Mouse (Mus musculus): ENCODE data around the gene Mdm1.
"Not testable (repeated sequence)": the region's sequence is repeated elsewhere in the genome, so short reads cannot be mapped to it uniquely, and the experiment has no call there.

DNA sequence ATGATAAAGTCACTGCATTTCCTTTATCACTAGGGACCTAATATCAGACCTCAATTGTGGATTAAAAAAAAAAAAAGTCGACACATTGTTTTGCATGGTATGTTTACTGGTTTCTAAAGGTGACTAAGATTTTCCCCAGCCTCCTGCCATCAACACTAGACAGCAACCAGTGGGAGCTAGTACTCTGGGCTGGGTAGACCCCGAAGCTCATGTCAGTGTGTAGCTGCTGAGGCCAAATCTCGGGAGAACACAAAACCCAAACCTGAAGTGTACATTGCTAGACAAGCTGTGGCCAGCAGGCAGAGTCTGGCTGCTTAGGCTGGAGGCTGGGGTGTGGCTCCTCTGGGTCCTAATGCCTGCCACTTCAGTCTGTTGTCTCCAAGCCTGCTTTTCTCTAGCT is 53.5 kb downstream of the Mdm1 start:
- TF ChIP-seq CTCF (IDR thresholded peaks at IDR 0.05; ENCODE audit: borderline replicate concordance, insufficient read depth, low read depth, low read length); POLR2A (IDR thresholded peaks at IDR 0.05; ENCODE audit: borderline replicate concordance, insufficient read depth, low read length): not testable (repeated sequence)

All from cerebellum, adult 2 months (tissue).